Comparison of ENCODE assay signal across 23 mouse cellular contexts in genomic region chr1:73570944-73571343, GRCm38 (mm10).
DNase-seq lines count a peak whose midpoint lies in the region; ATAC-seq lines count a peak whose summit lies in the region.
"Had no signal": no experiment of that assay in that cellular context is flagged by ENCODE, and none has a peak within 500 bp of the region (broad histone marks: within the 10 kb centered on the region; RNA-seq: fewer than 3 reads in every experiment).

No protein-coding gene starts in this region.

- DNase-seq in neural tube, embryonic 10.5 days (ENCODE audit: extremely low spot score, low spot score), result no peak
- DNase-seq in ES-CJ7 (ENCODE audit: low read depth, low spot score), result peak; percentile 7
- no peak for DNase-seq in heart, postnatal 25 days (ENCODE audit: low spot score)
- DNase-seq: adrenal gland, adult 8-10 months; adrenal gland, postnatal 14 days; adrenal gland, postnatal 36 days; B cell, adult 2 months; cerebellum, adult 11-12 months; cerebellum, adult 2 months; cerebellum, adult 9-10 months; cerebellum, postnatal 10 days; cerebellum, postnatal 25 days had no signal

- H3K27me3 ChIP-seq in neural tube, embryonic 12.5 days (replicated peaks), result no peaks in the 10 kb centered on the region
- no peaks in the 10 kb centered on the region for H3K27me3 ChIP-seq in neural tube, embryonic 14.5 days (ENCODE audit: control insufficient read depth, insufficient read depth, low read length)
- H3K27me3 ChIP-seq: embryonic facial prominence, embryonic 13.5 days; embryonic facial prominence, embryonic 15.5 days; forebrain, embryonic 12.5 days had no signal

- H3K4me3 ChIP-seq in neural tube, embryonic 12.5 days, result no peak overlapping the region
- H3K4me3 ChIP-seq in neural tube, embryonic 14.5 days (ENCODE audit: low read depth, low read length), result no peak overlapping the region
- H3K4me3 ChIP-seq: embryonic facial prominence, embryonic 13.5 days; embryonic facial prominence, embryonic 15.5 days; erythroblast, embryonic 14.5 days; forebrain, embryonic 10.5 days; forebrain, embryonic 12.5 days had no signal

- no peaks in the 10 kb centered on the region for H3K36me3 ChIP-seq in neural tube, embryonic 12.5 days
- no peaks in the 10 kb centered on the region for H3K36me3 ChIP-seq in neural tube, embryonic 14.5 days (ENCODE audit: control insufficient read depth, insufficient read depth, low read length)
- H3K36me3 ChIP-seq: embryonic facial prominence, embryonic 13.5 days; embryonic facial prominence, embryonic 15.5 days; forebrain, embryonic 10.5 days; forebrain, embryonic 12.5 days had no signal

- WGBS in neural tube, embryonic 12.5 days, result 57% methylated on average over 3 of the region's 3 CpGs
- 36% methylated on average over 3 of the region's 3 CpGs for WGBS in neural tube, embryonic 14.5 days

- intact Hi-C loops in heart, postnatal 25 days (cut with DNase I), result no loop called here

- no peak overlapping the region for H3K4me2 ChIP-seq in neural tube, embryonic 12.5 days (replicated peaks)
- H3K4me2 ChIP-seq in neural tube, embryonic 14.5 days (ENCODE audit: low read depth, low read length), result no peak overlapping the region
- H3K4me2 ChIP-seq: embryonic facial prominence, embryonic 13.5 days; embryonic facial prominence, embryonic 15.5 days; forebrain, embryonic 12.5 days had no signal

- H3K27ac ChIP-seq in neural tube, embryonic 12.5 days, result no peak overlapping the region
- no peak overlapping the region for H3K27ac ChIP-seq in neural tube, embryonic 14.5 days (ENCODE audit: low read depth, low read length)
- H3K27ac ChIP-seq: embryonic facial prominence, embryonic 13.5 days; embryonic facial prominence, embryonic 15.5 days; forebrain, embryonic 10.5 days; forebrain, embryonic 12.5 days had no signal

- no peak overlapping the region for H3K9ac ChIP-seq in neural tube, embryonic 12.5 days
- no peak overlapping the region for H3K9ac ChIP-seq in neural tube, embryonic 14.5 days (replicated peaks; ENCODE audit: low read depth, low read length)
- H3K9ac ChIP-seq: embryonic facial prominence, embryonic 13.5 days; embryonic facial prominence, embryonic 15.5 days; forebrain, embryonic 12.5 days had no signal

- ATAC-seq in neural tube, embryonic 12.5 days (ENCODE audit: low FRiP score, low read depth), result peak; percentile 13; the same call in 1 of the 2 replicates
- peak; percentile 68; the same call in 1 of the 2 replicates for ATAC-seq in neural tube, embryonic 14.5 days (ENCODE audit: low read depth)
- ATAC-seq: activated CD4-positive, CD25-positive, alpha-beta regulatory T cell, adult 4 months; CD4-positive, CD25-positive, alpha-beta regulatory T cell, adult 4 months; forebrain, embryonic 14.5 days; forebrain, embryonic 16.5 days had no signal

- H3K4me1 ChIP-seq in neural tube, embryonic 12.5 days, result no peaks in the 10 kb centered on the region
- no peaks in the 10 kb centered on the region for H3K4me1 ChIP-seq in neural tube, embryonic 14.5 days (ENCODE audit: control insufficient read depth, insufficient read depth, low read length)
- H3K4me1 ChIP-seq: embryonic facial prominence, embryonic 15.5 days; forebrain, embryonic 12.5 days had no signal

- H3K9me3 ChIP-seq in neural tube, embryonic 12.5 days, result no peaks in the 10 kb centered on the region
- no peaks in the 10 kb centered on the region for H3K9me3 ChIP-seq in neural tube, embryonic 14.5 days (ENCODE audit: control insufficient read depth, low read length)
- H3K9me3 ChIP-seq: embryonic facial prominence, embryonic 13.5 days; embryonic facial prominence, embryonic 15.5 days; forebrain, embryonic 10.5 days; forebrain, embryonic 12.5 days had no signal
